Mouse (Mus musculus) spleen, postnatal 4 days (tissue): ENCODE data around the gene Pgap1.
A peak's percentile ranks its signal among the peaks of the same experiment; 100 is the strongest.

ENCODE experiments used
- DNase-seq, 2 experiments: peaks; one replicate each; pipeline ENCODE4 v3.0.0; 2022; ENCODE audit warnings: low spot score in 2 of 2

Pgap1 gene

DNA sequence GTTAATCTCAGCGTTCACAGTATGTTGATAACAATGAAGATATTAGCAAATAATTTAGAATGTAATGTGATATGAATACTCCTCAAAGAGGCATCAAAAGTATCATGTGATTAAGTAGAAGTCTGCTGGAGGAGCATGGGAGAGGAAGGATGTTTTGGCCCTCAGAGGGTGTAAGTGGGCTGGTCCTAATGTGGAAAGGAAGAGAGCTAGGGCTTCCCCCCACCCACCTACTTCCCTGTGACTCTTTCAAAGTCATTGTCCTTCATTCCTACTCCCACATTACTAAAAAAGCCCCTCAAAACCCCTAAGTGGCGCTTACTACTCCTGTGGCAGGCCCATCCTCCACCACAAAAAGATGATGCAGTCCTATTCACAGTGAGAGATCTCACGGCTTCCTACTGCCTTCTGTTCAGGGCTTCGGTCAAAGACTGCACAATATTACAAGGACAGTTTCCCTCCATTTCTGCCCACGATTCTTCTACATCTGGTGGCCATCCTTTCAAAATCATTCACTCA, 37.4 kb downstream of the Pgap1 start:
- DNase-seq: no peak

DNA sequence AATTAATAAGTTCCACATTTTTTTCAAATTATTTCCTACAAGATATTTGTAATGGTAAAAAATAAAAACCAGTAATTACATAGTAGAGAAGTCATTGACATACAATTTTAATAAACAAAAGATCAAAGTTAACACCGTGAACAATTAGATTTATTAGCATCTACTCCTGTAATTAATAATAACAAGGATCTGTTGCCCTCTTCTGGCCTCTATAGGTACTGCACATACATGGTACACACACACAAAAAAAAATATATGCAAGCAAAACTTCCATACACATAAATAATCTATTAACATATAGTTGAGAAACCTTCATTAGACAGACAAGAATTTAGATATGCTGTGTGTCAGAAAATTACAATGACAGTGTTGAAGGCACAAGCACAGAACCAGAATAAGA, 43.6 kb downstream of the Pgap1 start:
- DNase-seq: no peak

DNA sequence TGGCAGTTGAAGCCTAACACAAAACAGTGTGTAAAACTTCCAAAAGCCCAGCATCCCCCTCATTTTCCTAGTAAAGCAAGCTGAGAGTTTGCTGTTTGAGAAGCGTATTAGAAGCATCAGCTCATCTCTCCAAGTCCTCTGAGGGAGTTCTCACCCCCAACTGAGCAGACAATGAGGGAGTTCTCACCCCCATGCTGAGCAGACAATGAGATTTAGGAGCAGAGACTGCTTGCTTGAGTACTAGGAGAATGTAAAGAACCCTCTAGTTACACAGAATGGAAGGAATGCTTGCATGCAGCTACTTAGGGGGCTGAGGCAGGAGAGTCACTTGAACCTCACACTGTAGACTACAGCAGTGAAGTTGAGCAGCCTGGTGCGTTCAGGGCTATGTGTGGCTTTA, 59.0 kb downstream of the Pgap1 start:
- no peak for DNase-seq

DNA sequence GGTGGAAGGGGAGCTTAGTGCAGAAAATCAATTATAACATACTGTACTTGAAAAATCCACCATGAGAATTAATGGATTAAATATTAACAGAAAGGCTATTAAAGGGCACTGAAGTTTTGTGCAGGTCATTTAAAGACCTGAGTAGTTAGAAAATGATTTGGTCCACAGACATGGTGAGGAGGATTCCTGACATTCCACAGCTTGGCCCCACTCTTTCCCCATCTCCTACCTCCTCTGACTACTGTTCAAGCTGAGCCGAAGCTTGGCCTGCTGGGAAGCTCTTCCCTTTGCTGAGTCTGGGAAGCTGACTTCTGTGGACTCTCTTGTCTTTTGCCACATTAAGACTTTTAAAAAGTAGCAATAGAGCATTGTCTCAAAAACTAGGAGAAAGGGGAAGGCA, 61.2 kb downstream of the Pgap1 start:
- no peak for DNase-seq

- no peak for DNase-seq
Observed at GRCm38 (mm10) chr1:54493496-54493895, 64.0 kb downstream of the Pgap1 start.

- DNase-seq: no peak
Observed at GRCm38 (mm10) chr1:54492435-54492841, 65.0 kb downstream of the Pgap1 start.

DNA sequence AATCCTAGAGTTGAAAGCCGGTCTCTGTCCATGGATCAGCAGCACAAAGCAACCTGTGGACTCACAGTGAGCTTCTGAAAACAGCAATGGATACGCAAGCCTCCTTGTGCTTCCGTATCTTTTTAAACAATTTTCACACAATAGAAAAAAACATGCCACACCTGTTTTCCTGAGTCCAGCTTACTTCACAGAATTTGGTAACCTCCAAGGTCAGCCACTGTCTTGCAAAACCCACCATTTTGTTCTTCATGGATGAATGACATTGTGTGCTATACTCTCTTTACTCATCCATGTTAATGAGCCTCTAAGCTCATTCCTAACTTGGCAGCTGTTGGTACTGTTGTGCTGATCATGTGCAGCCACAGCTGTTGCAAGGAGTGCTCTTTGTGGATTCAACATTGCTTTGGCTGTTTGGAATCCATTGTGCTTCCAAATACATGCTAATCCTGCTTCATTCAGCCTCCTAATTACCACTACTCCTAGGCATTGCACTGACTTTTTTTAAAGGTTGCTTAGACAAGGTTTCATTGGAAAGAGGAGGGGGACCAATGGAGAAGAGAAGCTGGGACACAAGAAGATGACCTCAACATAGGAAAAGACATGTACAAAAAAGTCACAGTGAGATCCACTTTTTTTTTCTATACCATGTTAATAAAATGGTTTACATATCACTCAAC, 72.6 kb downstream of the Pgap1 start:
- DNase-seq: no peak

- no peak for DNase-seq
Observed at GRCm38 (mm10) chr1:54480491-54480890, 77.0 kb downstream of the Pgap1 start.

GRCm38 (mm10) chr1:54468662-54469061, 88.8 kb downstream of the Pgap1 start:
- DNase-seq: no peak

GRCm38 (mm10) chr1:54467366-54467765, 90.1 kb downstream of the Pgap1 start:
- no peak for DNase-seq

GRCm38 (mm10) chr1:54452116-54452515, 105.4 kb downstream of the Pgap1 start:
- DNase-seq: no peak

DNA sequence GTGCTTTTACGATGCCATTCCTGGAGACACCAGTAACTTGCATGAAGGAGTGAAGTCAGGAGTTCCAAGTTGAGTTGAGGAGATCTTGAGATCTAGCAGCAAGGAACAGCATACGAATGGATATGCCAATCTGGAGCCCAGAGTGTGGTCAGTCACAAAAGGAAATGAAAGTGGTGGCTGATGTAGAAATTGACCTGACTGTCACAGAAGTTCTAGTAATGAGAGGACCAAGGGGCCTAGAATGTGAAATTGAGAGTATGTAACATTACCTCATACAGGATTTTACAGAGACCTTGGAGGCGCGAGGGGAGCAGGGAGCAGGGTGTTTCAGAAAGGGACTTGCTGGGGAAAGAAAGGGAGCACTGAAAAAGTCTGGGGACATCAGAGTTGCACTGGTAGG, 108.7 kb downstream of the Pgap1 start:
- DNase-seq: no peak

DNA sequence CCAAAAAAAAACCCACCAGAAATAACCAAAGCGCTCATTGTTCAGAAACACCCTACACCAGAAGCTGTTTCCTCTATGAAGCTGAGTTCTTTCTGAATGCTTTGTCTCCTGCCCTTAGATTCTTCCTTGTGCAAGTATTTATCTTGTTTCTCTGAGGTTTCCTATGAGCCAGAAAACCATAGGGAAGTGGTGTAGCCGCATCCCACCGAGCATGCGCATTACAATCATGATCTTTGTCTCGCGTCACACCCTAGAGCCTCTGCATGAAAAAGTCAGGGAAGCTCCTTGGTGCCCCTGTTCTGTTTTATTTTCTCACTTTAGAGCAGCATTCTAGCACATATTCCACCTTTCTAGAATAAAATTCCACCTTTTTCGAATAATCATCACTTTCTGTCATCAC, 113.8 kb downstream of the Pgap1 start:
- DNase-seq: no peak

DNA sequence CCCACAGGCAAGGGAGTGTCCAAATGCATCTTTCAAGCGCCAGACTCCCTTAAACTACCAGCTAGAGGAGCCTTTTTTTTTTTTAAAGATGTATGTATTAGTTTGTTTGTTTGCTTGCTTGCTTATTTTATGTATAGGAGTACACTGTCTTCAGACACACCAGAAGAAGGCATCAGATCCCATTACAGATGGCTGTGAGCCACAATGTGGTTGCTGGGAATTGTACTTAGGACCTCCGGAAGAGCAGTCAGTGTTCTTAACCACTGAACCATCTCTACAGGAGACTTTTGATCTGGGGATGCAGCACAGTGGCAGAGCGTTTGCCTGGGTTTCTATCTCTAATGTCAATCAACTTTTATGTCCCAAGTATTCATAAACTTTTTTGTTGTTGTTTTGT, 118.4 kb downstream of the Pgap1 start:
- no peak for DNase-seq

- DNase-seq: peak; percentile 75 to 90
Observed at GRCm38 (mm10) chr1:54438340-54439079, 119.0 kb downstream of the Pgap1 start, which contains the start of gene Gtf3c3. Gtf3c3 (minus strand) TSS chr1:54438971.
